Mouse (Mus musculus): Measurements from ENCODE around the gene Bcdin3d.

DNA sequence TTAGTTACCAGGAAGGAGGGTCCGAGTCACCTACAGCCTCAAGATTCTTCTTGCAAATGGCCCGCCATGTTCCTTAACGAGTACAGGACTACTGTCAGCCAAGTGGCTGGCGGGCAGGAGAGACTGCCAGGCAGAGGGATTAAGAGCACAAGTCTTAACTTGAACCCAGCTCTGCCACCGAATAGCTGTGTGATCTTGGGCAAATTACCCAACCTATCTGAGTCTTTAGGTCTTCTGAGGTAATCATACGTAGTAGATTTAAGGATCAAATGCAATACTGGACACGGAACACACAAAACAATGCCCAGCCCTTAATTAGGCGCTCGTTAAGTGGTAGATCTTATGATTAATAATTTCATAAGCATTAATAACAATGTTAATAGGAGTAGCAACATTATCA, 45.1 kb upstream of the Bcdin3d start:
- no peak for TF ChIP-seq CTCF (IDR thresholded peaks at IDR 0.05; ENCODE audit: low read depth)
- no peak for TF ChIP-seq EP300 (optimal IDR thresholded peaks at IDR 0.05)

Measured in stomach, postnatal 0 days (tissue).